Mouse (Mus musculus) heart, embryonic 10.5 days (tissue): ENCODE measurements at regions not wholly inside any gene's neighbourhood (a gene's known extent, or its start where the extent isn't known, plus 50 kb on each side); places are given as distances from the start of the nearest gene placed in this dataset.

Experiments
- DNase-seq: peaks from one replicate; pipeline ENCODE4 v3.0.0-alpha.2; 2017; ENCODE audit warnings: low spot score
- H3K27ac ChIP-seq: fragments of 300-500 bp; sonication (generic); 2 replicates; pipeline ENCODE4 v1.5.1; 2016; ENCODE audit warnings: mild to moderate bottlenecking
- H3K27me3 ChIP-seq: fragments of 300-500 bp; sonication (generic); 2 replicates; pipeline ENCODE4 v1.6.1; 2016; ENCODE audit warnings: mild to moderate bottlenecking; ENCODE audit not compliant: poor library complexity, insufficient read depth, severe bottlenecking
- H3K36me3 ChIP-seq: fragments of 300-500 bp; sonication (generic); 2 replicates; pipeline ENCODE4 v1.6.1; 2016; ENCODE audit warnings: mild to moderate bottlenecking, moderate library complexity
- H3K4me1 ChIP-seq: fragments of 300-500 bp; sonication (generic); 2 replicates; pipeline ENCODE4 v1.6.1; 2016; ENCODE audit warnings: mild to moderate bottlenecking
- H3K4me3 ChIP-seq: fragments of 300-500 bp; sonication (generic); 2 replicates; pipeline ENCODE4 v1.5.1; 2016; ENCODE audit warnings: mild to moderate bottlenecking, moderate library complexity
- H3K9me3 ChIP-seq: fragments of 300-500 bp; sonication (generic); 2 replicates; pipeline ENCODE4 v1.6.1; 2016; ENCODE audit warnings: mild to moderate bottlenecking, moderate library complexity
- WGBS: fragments of 180-500 bp; shearing (Covaris S2); methylation state at CpG from one replicate; pipeline ENCODE4 v1.1.7; 2016; 5-methylcytosine and 5-hydroxymethylcytosine counted together

DNA sequence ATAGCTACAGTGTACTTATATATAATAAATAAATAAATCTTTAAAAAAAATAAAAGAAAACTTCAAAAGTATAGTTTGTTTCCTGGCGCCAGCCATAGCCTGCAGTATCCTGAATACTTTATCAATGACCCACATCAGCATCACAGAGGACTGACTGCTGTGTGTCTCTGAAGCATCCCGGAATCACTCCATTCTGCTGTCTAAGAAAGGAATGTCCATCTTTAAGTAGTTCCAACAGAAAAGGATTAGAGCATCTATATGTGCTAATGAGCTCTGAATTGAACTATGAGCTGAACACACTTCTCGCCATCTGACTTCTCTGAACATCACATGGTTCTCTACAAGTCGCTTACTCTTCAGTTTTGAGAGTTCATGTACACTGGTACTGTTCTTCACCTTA is 745.8 kb upstream of the Chrm3 start:
- no peak for DNase-seq
- Histone ChIP-seq H3K9me3 (no peaks in the 10 kb centered on the region), H3K36me3 (no peaks in the 10 kb centered on the region), H3K4me3 (no peak overlapping the region), H3K4me1 (no peaks in the 10 kb centered on the region), H3K27ac (no peak overlapping the region), H3K27me3 (no peaks in the 10 kb centered on the region)
- WGBS: 79% methylated on average over 4 of the region's 4 CpGs

- Histone ChIP-seq H3K4me3 (no peak overlapping the region), H3K4me1 (no peaks in the 10 kb centered on the region), H3K27me3 (no peaks in the 10 kb centered on the region), H3K27ac (no peak overlapping the region), H3K9me3 (no peaks in the 10 kb centered on the region), H3K36me3 (no peaks in the 10 kb centered on the region)
- no peak for DNase-seq
- WGBS: 75% methylated on average over 2 of the region's 2 CpGs
Measured at GRCm38 (mm10) chr13:11105571-11105970, 744.9 kb upstream of the Chrm3 start.

DNA sequence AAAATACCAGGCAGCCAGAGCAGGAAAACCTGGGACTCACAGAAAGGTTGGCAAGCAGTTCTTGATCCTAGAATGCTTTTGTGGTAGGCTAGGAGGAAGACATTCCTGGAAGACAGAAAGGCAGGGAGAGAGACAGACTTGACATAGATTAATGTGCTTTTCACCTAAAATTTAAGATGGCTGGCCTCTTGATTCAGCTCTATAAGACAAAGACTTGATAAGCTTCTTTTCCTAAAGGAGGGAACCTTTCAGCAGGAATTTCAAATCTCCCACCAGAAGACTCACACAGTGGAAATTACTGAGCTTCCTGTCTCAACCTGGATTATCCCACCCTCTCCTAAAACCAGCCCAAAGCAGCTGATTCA is 738.9 kb upstream of the Chrm3 start:
- Histone ChIP-seq H3K4me3 (no peak overlapping the region), H3K9me3 (no peaks in the 10 kb centered on the region), H3K36me3 (no peaks in the 10 kb centered on the region), H3K27ac (no peak overlapping the region), H3K4me1 (no peaks in the 10 kb centered on the region), H3K27me3 (no peaks in the 10 kb centered on the region)
- DNase-seq: no peak

- 57% methylated on average over 4 of the region's 4 CpGs for WGBS
- Histone ChIP-seq H3K4me3 (no peak overlapping the region), H3K4me1 (no peaks in the 10 kb centered on the region), H3K36me3 (no peaks in the 10 kb centered on the region), H3K9me3 (no peaks in the 10 kb centered on the region), H3K27ac (no peak overlapping the region), H3K27me3 (no peaks in the 10 kb centered on the region)
- DNase-seq: no peak
Measured at GRCm38 (mm10) chr13:11098899-11099585, 738.4 kb upstream of the Chrm3 start.

- Histone ChIP-seq H3K4me1 (no peaks in the 10 kb centered on the region), H3K36me3 (no peaks in the 10 kb centered on the region), H3K4me3 (no peak overlapping the region), H3K27ac (no peak overlapping the region), H3K27me3 (no peaks in the 10 kb centered on the region), H3K9me3 (0 out of 2 replicates have a peak, but pooled peaks cover 6% of the 10 kb centered on the region)
- WGBS: 78% methylated on average over 2 of the region's 2 CpGs
- DNase-seq: no peak
Measured at GRCm38 (mm10) chr13:11092911-11093310, 732.3 kb upstream of the Chrm3 start.
